Mouse (Mus musculus) adipocyte (in vitro differentiated cells): ENCODE data around the gene Mlana.

Source experiments
- DNase-seq: peaks from one replicate; pipeline ENCODE4 v3.0.0-alpha.2; 2016; ENCODE audit warnings: low spot score

The Mlana gene

DNA sequence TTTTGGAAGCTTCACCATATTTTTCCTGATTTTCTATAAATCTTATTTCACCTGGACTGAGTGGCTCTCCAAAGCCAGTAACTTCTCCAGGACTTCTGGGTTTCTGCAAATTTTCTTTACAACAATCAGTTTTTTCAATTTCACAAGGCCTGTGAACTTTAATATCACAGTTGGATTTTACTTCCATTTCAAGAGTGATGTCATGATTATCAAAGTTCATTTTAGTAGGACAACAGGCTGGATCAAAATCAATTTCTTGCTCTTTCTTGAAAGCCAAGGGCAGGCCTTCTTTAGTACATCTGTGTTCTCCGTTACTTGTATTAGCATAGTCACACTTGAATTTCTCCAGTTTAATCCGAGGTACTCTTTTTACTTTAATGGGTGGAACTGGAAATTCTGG is 56.3 kb downstream of the Mlana start:
- DNase-seq = peak; percentile 18
